Mouse (Mus musculus) liver, embryonic 14.5 days (tissue): ENCODE results near the gene Kalrn.

ENCODE experiments used
- CTCF ChIP-seq: IDR thresholded peaks from 2 replicates; pipeline ENCODE4 v1.5.1; 2016; ENCODE audit warnings: antibody characterized with exemption, low read depth, control low read depth
- EP300 ChIP-seq: IDR thresholded peaks from 2 replicates; pipeline ENCODE4 v1.6.1; 2016; ENCODE audit warnings: antibody characterized with exemption, low read depth

GRCm38 (mm10) chr16:33947664-33948571 lies 625.4 kb downstream of the Kalrn start:
- TF ChIP-seq CTCF (no peak), EP300 (no peak)
